Mouse (Mus musculus) liver, embryonic 14.5 days (tissue): ENCODE measurements around the gene Mrps5.
A peak's percentile ranks its signal among the peaks of the same experiment; 100 is the strongest.

ENCODE experiments used
- CTCF ChIP-seq: IDR thresholded peaks from 2 replicates; pipeline ENCODE4 v1.5.1; 2016; ENCODE audit warnings: antibody characterized with exemption, low read depth, control low read depth
- EP300 ChIP-seq: IDR thresholded peaks from 2 replicates; pipeline ENCODE4 v1.6.1; 2016; ENCODE audit warnings: antibody characterized with exemption, low read depth

DNA sequence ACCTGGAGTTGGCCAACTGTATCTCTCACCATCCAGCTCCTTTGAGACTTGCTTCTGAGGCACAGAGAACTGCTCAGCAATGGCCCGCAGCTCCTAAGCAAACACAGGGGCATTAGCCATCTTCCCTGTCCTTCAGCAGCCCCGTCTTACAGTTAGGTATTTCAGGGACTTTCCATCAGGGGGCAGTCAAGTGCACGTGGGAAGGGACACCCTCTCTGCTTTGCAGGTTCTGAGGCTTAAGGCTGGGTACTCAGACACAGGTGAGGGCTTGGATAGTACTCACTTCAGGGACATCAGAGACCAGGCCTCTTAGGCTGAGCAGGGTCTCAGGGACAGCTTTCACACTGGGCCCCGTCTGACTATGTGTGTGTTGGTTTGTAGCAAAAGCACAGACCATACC, 47.5 kb upstream of the Mrps5 start:
- TF ChIP-seq CTCF, result peak; percentile 62
- no peak for TF ChIP-seq EP300
